Mouse (Mus musculus) midbrain, embryonic 10.5 days (tissue): ENCODE results near the gene Wdr48. TPM values are rescaled to one million over a fixed set of nuclear protein-coding genes. Genes with fewer than 3 reads are reported as not detected.

Experiments
- DNase-seq: peaks from one replicate; pipeline ENCODE4 v3.0.0-alpha.2; 2017; ENCODE audit warnings: low spot score
- H3K27ac ChIP-seq: fragments of 300-500 bp; sonication (generic); replicated peaks from 2 replicates; pipeline ENCODE4 v1.5.1; 2016; ENCODE audit warnings: mild to moderate bottlenecking
- H3K27me3 ChIP-seq: fragments of 300-500 bp; sonication (generic); 2 replicates; pipeline ENCODE4 v1.6.1; 2016; ENCODE audit warnings: low read depth, mild to moderate bottlenecking; ENCODE audit not compliant: poor library complexity, severe bottlenecking
- H3K36me3 ChIP-seq: fragments of 300-500 bp; sonication (generic); 2 replicates; pipeline ENCODE4 v1.6.1; 2016; ENCODE audit warnings: mild to moderate bottlenecking, moderate library complexity
- H3K4me1 ChIP-seq: fragments of 300-500 bp; sonication (generic); 2 replicates; pipeline ENCODE4 v1.6.1; 2016
- H3K4me3 ChIP-seq: fragments of 300-500 bp; sonication (generic); 2 replicates; pipeline ENCODE4 v1.5.1; 2016; ENCODE audit warnings: mild to moderate bottlenecking, moderate library complexity
- H3K9me3 ChIP-seq: fragments of 300-500 bp; sonication (generic); replicated peaks from 2 replicates; pipeline ENCODE4 v1.6.1; 2016; ENCODE audit warnings: mild to moderate bottlenecking
- WGBS: fragments of 180-500 bp; shearing (Covaris S2); methylation state at CpG from one replicate; pipeline ENCODE4 v1.1.7; 2016; 5-methylcytosine and 5-hydroxymethylcytosine counted together
- polyA plus RNA-seq: library from polyadenylated mRNA; unstranded; fragments of >200 nt; fragmentation: Nextera tagmentation; extraction: Ambion mirVana; gene quantifications from 2 replicates; pipeline ENCODE4 v1.2.1, GENCODE M21; 2016

Gene Wdr48
- polyA plus RNA-seq, 1 experiment from 2014 or later = 65.8 TPM

DNA sequence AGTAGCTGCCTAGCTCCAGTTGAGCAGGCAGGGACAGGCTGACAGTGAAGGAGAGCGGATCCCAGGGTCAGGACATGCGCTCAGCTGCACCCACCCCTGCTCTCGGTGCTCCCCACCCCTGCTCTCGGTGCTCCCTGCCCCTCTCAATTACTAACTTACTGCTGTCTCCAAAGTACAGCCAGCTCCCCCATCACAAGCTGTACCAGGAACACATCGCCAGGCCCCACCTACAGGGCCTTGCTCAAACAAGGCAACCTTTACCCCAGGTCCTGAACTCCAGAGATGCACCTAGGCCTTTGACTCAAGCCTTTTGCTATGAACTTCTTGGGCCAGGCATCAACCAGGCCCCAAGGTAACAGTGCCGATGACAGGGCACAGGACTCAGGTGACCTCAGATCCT lies 39.0 kb downstream of the Wdr48 start:
- Histone ChIP-seq H3K27ac (no peak overlapping the region), H3K36me3 (peaks cover 45% of the 10 kb centered on the region), H3K4me1 (peaks cover 19% of the 10 kb centered on the region), H3K4me3 (no peak overlapping the region), H3K27me3 (no peaks in the 10 kb centered on the region), H3K9me3 (no peaks in the 10 kb centered on the region)
- WGBS = 93% methylated on average over 6 of the region's 6 CpGs
- DNase-seq = no peak

DNA sequence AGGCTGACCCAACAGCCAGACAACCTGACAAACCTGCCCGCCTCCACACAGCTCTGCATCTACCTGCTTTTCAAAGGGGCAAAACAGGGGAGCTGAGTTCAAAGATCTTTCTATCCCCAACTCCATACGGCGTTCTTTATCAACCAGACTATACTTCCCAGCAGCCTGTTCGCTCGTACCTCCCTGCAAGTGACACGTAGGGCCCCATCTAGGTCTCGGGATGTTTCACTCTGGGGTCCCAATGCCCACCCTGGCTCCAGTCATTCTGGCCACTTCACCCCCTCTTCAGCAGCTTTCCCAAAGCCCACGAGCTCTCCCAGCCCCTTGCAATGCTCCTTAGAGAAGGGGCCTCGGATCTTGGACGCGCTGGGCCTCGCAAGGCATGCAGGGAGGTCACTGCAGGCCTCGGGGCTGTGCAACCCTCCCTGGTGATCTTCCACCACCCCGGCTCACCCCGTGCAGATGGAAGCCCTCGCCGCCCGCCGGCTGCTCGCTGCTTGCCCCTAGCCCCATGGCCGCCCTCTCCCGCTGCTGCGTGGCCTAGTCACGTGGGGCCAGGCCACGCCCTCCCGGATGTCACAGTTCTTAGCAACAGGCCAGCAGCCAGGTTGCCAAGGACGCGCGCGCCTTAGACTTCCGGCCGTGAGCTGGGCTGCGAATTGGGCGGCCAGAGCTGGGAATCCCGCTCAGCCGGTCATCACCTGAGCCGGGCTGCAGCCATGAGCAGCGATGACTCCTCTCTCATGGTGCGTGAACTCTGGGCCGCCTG lies 42.5 kb downstream of the Wdr48 start, which contains the start of the genes Gorasp1 and Ttc21a:
Gene Gorasp1 (minus strand): TSS at position 561 of the 769 bp plus-strand sequence.
Gene Ttc21a (plus strand): TSS at position 602 of the 769 bp plus-strand sequence.
- H3K27ac ChIP-seq = peak within 1 kb of the TSS; percentile 91
- peak within 1 kb of the TSS; percentile 84 for H3K4me3 ChIP-seq
- WGBS = 2% methylated on average over 40 of the region's 40 CpGs
- no peaks in the 10 kb centered on the region for H3K9me3 ChIP-seq
- peaks cover 10% of the 10 kb centered on the region for H3K36me3 ChIP-seq
- H3K4me1 ChIP-seq = peaks cover 19% of the 10 kb centered on the region
- no peaks in the 10 kb centered on the region for H3K27me3 ChIP-seq
- DNase-seq = peak; percentile 95

DNA sequence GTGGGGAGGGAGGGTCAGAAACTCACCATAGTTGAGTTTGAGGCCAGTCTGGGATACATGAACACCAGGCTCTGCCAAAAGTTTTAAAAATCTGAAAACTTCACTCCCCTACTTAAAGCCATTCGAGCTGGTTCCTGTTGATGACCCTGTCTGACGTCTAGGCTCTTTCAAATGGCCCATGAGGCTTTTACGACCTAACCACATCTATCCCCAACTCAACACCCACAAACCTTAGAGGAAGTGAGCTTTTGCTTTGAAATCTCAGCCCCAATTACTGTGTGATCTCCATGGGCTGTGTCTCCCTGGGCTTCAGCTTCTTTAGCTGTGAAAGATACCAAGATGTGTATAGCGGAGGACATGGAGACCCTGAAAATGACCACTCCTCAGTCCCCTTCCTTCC lies 43.8 kb downstream of the Wdr48 start:
- H3K36me3 ChIP-seq = no peaks in the 10 kb centered on the region
- WGBS = 94% methylated on average over 4 of the region's 4 CpGs
- no peak for DNase-seq

GRCm38 (mm10) chr9:119939646-119940045 lies 45.0 kb downstream of the Wdr48 start:
- 84% methylated on average over 10 of the region's 10 CpGs for WGBS
- Histone ChIP-seq H3K4me3 (no peak overlapping the region), H3K4me1 (peaks cover 19% of the 10 kb centered on the region), H3K36me3 (no peaks in the 10 kb centered on the region), H3K27ac (no peak overlapping the region), H3K9me3 (no peaks in the 10 kb centered on the region), H3K27me3 (no peaks in the 10 kb centered on the region)
- DNase-seq = no peak

More for the DNA sequence above, 43.8 kb downstream of the Wdr48 start:
- Histone ChIP-seq H3K4me1 (peaks cover 19% of the 10 kb centered on the region), H3K4me3 (no peak overlapping the region), H3K27ac (no peak overlapping the region), H3K9me3 (no peaks in the 10 kb centered on the region), H3K27me3 (no peaks in the 10 kb centered on the region)

GRCm38 (mm10) chr9:119941407-119941806 lies 46.7 kb downstream of the Wdr48 start:
- Histone ChIP-seq H3K36me3 (no peaks in the 10 kb centered on the region), H3K27me3 (no peaks in the 10 kb centered on the region), H3K4me1 (peaks cover 16% of the 10 kb centered on the region), H3K4me3 (no peak overlapping the region), H3K9me3 (no peaks in the 10 kb centered on the region), H3K27ac (no peak overlapping the region)
- DNase-seq = no peak
- WGBS = 85% methylated on average over 5 of the region's 5 CpGs

GRCm38 (mm10) chr9:119941861-119942260 lies 47.2 kb downstream of the Wdr48 start:
- WGBS = 94% methylated on average over 14 of the region's 14 CpGs
- H3K27me3 ChIP-seq = no peaks in the 10 kb centered on the region
- H3K9me3 ChIP-seq = no peaks in the 10 kb centered on the region
- H3K4me3 ChIP-seq = no peak overlapping the region
- DNase-seq = no peak
- peaks cover 11% of the 10 kb centered on the region for H3K4me1 ChIP-seq
- no peaks in the 10 kb centered on the region for H3K36me3 ChIP-seq
- H3K27ac ChIP-seq = no peak overlapping the region

- Histone ChIP-seq H3K9me3 (no peaks in the 10 kb centered on the region), H3K4me1 (no peaks in the 10 kb centered on the region), H3K36me3 (no peaks in the 10 kb centered on the region), H3K4me3 (no peak overlapping the region), H3K27me3 (no peaks in the 10 kb centered on the region), H3K27ac (no peak overlapping the region)
- no peak for DNase-seq
- WGBS = 76% methylated on average over 1 of the region's 1 CpGs
Measured at GRCm38 (mm10) chr9:119943326-119943725, 48.6 kb downstream of the Wdr48 start.

DNA sequence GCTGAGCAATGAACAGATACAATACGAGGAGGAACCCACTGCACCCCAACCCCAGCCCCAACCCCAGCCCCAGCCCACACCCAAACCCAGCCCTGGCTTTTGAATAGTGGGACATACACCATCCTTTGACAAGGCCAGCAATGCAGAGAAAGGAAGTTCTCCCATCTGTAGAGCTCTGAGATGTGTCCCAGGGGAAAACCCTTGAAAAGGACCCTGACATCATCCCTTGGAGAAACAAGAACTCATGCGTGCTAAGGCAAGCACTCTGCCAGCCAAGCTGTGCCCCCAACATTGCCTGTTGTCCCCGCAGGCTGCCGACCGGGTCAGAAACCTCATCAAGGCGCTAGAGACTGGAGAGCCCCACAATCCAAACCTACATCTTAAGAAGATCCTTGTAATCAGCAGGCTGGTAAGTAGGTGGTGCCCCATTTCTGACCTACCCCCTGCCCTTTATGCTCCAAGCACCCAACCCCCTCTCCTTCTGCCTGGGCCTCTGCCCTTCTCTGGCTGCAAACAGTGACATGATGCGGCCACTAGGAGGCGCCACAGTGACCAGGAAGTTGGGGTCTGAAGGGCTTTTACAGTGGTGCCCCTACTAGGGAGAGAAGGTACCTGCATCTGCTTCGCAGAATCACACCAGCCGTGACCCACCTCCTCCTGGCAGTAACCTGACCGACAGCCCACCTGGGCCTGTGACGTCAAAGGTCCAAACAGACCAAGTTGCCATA lies 50.7 kb downstream of the Wdr48 start:
- Histone ChIP-seq H3K36me3 (no peaks in the 10 kb centered on the region), H3K4me1 (no peaks in the 10 kb centered on the region), H3K27ac (no peak overlapping the region), H3K9me3 (no peaks in the 10 kb centered on the region), H3K27me3 (no peaks in the 10 kb centered on the region), H3K4me3 (no peak overlapping the region)
- WGBS = 73% methylated on average over 12 of the region's 12 CpGs
- no peak for DNase-seq

GRCm38 (mm10) chr9:119948804-119949203 lies 54.1 kb downstream of the Wdr48 start:
- H3K9me3 ChIP-seq = no peaks in the 10 kb centered on the region
- H3K27me3 ChIP-seq = no peaks in the 10 kb centered on the region
- H3K4me1 ChIP-seq = no peaks in the 10 kb centered on the region
- no peak overlapping the region for H3K4me3 ChIP-seq
- DNase-seq = no peak
- H3K27ac ChIP-seq = no peak overlapping the region
- H3K36me3 ChIP-seq = no peaks in the 10 kb centered on the region
- WGBS = 62% methylated on average over 3 of the region's 3 CpGs

GRCm38 (mm10) chr9:119950434-119950833 lies 55.8 kb downstream of the Wdr48 start:
- DNase-seq = no peak
- no peaks in the 10 kb centered on the region for H3K9me3 ChIP-seq
- H3K27ac ChIP-seq = peak overlapping the region; percentile 13; the same call in 1 of the 2 replicates
- H3K4me3 ChIP-seq = no peak overlapping the region
- 63% methylated on average over 6 of the region's 6 CpGs for WGBS
- H3K4me1 ChIP-seq = no peaks in the 10 kb centered on the region
- H3K27me3 ChIP-seq = no peaks in the 10 kb centered on the region
- no peaks in the 10 kb centered on the region for H3K36me3 ChIP-seq

- WGBS = 89% methylated on average over 9 of the region's 9 CpGs
Measured at GRCm38 (mm10) chr9:119951388-119951787, 56.7 kb downstream of the Wdr48 start.

DNA sequence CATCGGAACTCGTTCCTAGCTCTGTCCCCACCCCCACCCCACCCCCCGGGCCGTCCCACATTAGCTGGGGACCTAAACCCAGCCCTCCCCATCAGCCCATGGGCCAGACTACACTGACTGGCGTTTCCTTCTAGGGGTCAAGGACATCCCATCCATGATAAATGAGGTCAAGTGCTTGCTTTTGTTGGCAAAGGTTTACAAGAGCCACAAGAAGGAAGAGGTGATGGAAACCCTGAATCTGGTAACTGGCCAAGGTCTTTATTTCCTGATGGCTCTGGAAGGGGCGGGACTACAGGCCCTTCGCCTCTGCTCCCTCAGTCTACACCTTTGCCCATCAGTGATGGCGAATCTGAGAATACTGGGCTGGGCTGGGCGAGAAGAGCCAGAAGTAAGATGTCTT lies 64.2 kb downstream of the Wdr48 start:
- Histone ChIP-seq H3K4me3 (no peak overlapping the region), H3K27me3 (peaks cover 12% of the 10 kb centered on the region), H3K9me3 (no peaks in the 10 kb centered on the region), H3K36me3 (no peaks in the 10 kb centered on the region), H3K4me1 (peaks cover 11% of the 10 kb centered on the region), H3K27ac (no peak overlapping the region)
- 83% methylated on average over 9 of the region's 9 CpGs for WGBS
- no peak for DNase-seq

More at GRCm38 (mm10) chr9:119951388-119951787, 56.7 kb downstream of the Wdr48 start:
- Histone ChIP-seq H3K4me3 (no peak overlapping the region), H3K4me1 (no peaks in the 10 kb centered on the region), H3K27ac (no peak overlapping the region), H3K9me3 (no peaks in the 10 kb centered on the region), H3K27me3 (no peaks in the 10 kb centered on the region), H3K36me3 (no peaks in the 10 kb centered on the region)
- no peak for DNase-seq

DNA sequence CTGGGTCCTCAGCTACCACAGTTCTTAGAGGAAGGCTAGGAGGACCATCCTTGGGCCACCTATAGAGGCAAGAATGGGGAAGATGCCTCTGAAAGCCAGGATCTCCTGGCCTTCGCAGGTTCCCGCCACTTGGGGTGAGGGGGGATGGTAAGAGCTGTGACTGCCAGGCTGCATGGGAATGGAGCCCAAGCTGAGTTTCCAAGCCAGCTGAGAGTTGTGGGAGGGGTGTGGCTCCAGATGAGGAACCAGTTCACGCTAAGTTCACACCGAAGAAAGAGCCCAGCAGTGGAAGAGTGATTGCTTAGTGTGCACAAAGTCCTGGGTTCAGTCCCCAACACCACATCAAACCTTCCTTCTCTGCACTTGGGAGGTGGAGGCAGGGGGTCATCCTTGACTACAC lies 67.5 kb downstream of the Wdr48 start:
- 80% methylated on average over 4 of the region's 4 CpGs for WGBS
- Histone ChIP-seq H3K4me3 (no peak overlapping the region), H3K9me3 (no peaks in the 10 kb centered on the region), H3K27me3 (peaks cover 12% of the 10 kb centered on the region), H3K4me1 (peaks cover 11% of the 10 kb centered on the region), H3K36me3 (no peaks in the 10 kb centered on the region), H3K27ac (no peak overlapping the region)
- no peak for DNase-seq
